Mouse (Mus musculus) liver, postnatal 0 days (tissue): Measurements from ENCODE around the gene Tmem107. TPM values are rescaled to one million over a fixed set of nuclear protein-coding genes. Genes with fewer than 3 reads are reported as not detected.
A peak's percentile ranks its signal among the peaks of the same experiment; 100 is the strongest.

Experiments used
- ATAC-seq: fragments of 200-750 bp; cut with Nextera tagmentation; 2 replicates; pipeline ENCODE4 v1.8.0; 2017; ENCODE audit warnings: mild to moderate bottlenecking, moderate library complexity
- DNase-seq: peaks from one replicate; pipeline ENCODE4 v3.0.0-alpha.2; 2016
- H3K27ac ChIP-seq: fragments of 300-500 bp; sonication (generic); 2 replicates; pipeline ENCODE4 v1.5.1; 2014; ENCODE audit warnings: antibody characterized with exemption, moderate library complexity, mild to moderate bottlenecking, low read depth
- H3K27me3 ChIP-seq: fragments of 300-500 bp; sonication (generic); 2 replicates; pipeline ENCODE4 v1.6.1; 2014; ENCODE audit warnings: low read length, control low read depth, mixed read lengths; ENCODE audit not compliant: insufficient read depth
- H3K36me3 ChIP-seq: fragments of 300-500 bp; sonication (generic); replicated peaks from 2 replicates; pipeline ENCODE4 v1.6.1; 2014; ENCODE audit warnings: mild to moderate bottlenecking, control low read depth, low read length, moderate library complexity, mixed read lengths; ENCODE audit not compliant: insufficient read depth
- H3K4me1 ChIP-seq: fragments of 300-500 bp; sonication (generic); 2 replicates; pipeline ENCODE4 v1.6.1; 2014; ENCODE audit warnings: antibody characterized with exemption, mild to moderate bottlenecking, control low read depth; ENCODE audit not compliant: insufficient read depth
- H3K4me2 ChIP-seq: fragments of 300-500 bp; sonication (generic); 2 replicates; pipeline ENCODE4 v1.6.1; 2014; ENCODE audit warnings: low read depth, mild to moderate bottlenecking, low read length, moderate library complexity, mixed read lengths
- H3K4me3 ChIP-seq: fragments of 300-500 bp; sonication (generic); 2 replicates; pipeline ENCODE4 v1.5.1; 2014; ENCODE audit warnings: low read depth, low read length
- H3K9ac ChIP-seq: fragments of 300-500 bp; sonication (generic); replicated peaks from 2 replicates; pipeline ENCODE4 v1.6.1; 2014; ENCODE audit warnings: mild to moderate bottlenecking, moderate library complexity
- H3K9me3 ChIP-seq: fragments of 300-500 bp; sonication (generic); 2 replicates; pipeline ENCODE4 v1.6.1; 2016; ENCODE audit warnings: mild to moderate bottlenecking, control low read depth, low read length, mixed read lengths
- CTCF ChIP-seq: sonication (generic); IDR thresholded peaks from 2 replicates; pipeline ENCODE4 v1.5.1; 2016; ENCODE audit warnings: antibody characterized with exemption, low read depth
- EP300 ChIP-seq: IDR thresholded peaks from 2 replicates; pipeline ENCODE4 v1.6.1; 2016; ENCODE audit warnings: antibody characterized with exemption, low read depth, mild to moderate bottlenecking
- WGBS: fragments of 180-500 bp; shearing (Covaris S2); extraction: QIAGEN DNeasy Blood & Tissue Kit; methylation state at CpG from one replicate; pipeline ENCODE4 v1.1.7; 2014; ENCODE audit not compliant: insufficient replicate concordance; 5-methylcytosine and 5-hydroxymethylcytosine counted together
- polyA plus RNA-seq: library from polyadenylated mRNA; unstranded; fragments of >200 nt; fragmentation: Nextera tagmentation; extraction: Ambion mirVana; gene quantifications from 2 replicates; pipeline ENCODE4 v1.2.1, GENCODE M21; 2015

Gene Tmem107
- polyA plus RNA-seq, 1 experiment from 2014 or later, result 13.0 TPM

DNA sequence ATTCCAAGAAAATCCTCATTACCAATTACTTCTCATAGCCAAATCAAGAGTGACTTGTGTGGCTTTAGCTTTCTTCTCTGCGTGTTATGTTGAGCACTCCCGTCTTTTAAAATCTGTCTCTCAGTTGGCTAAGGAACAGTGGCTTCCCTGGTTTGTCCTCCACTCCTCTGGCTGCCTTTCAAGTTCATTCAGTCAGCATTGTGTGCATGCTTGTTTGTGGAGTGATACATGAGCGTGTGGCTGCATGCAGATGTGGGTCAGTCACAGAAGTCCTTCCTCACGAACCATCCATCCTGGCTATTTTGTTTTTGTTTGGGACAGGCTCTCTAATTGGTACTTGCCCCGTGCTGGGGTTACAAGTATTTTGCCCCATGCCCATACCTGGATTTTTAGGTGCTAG, 6.0 kb downstream of the Tmem107 start:
- no peak overlapping the region for H3K4me3 ChIP-seq
- H3K9me3 ChIP-seq, result no peaks in the 10 kb centered on the region
- ATAC-seq (no peak), DNase-seq (no peak)
- no peaks in the 10 kb centered on the region for H3K36me3 ChIP-seq
- no peaks in the 10 kb centered on the region for H3K27me3 ChIP-seq
- TF ChIP-seq CTCF (no peak), EP300 (no peak)
- H3K27ac ChIP-seq, result no peak overlapping the region
- WGBS, result 70% methylated on average over 5 of the region's 5 CpGs
- peaks cover 26% of the 10 kb centered on the region for H3K4me1 ChIP-seq
- no peak overlapping the region for H3K4me2 ChIP-seq
- H3K9ac ChIP-seq, result no peak overlapping the region

DNA sequence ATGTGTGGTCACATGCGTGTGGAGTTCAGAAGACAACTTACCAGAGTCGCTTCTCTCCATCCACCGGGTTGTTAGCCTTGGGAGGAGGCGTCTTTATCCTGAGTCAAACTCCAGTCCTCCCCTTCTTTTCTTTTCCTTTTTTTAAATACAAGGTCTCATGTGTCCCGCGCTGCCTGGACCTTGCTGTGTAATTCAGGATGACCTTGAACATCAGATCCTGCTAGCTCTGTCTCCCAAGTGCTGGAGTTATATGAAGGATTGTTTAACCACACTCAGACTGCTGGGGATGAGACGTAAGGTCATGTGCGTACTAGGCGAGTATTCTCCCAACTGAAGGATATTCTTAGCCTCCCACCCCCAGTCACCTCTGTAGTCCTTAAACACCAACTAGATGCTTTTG, 6.7 kb downstream of the Tmem107 start:
- no peaks in the 10 kb centered on the region for H3K27me3 ChIP-seq
- DNase-seq, result no peak
- H3K4me1 ChIP-seq, result peaks cover 22% of the 10 kb centered on the region
- H3K9ac ChIP-seq, result no peak overlapping the region
- H3K27ac ChIP-seq, result no peak overlapping the region
- H3K9me3 ChIP-seq, result no peaks in the 10 kb centered on the region
- 82% methylated on average over 9 of the region's 9 CpGs for WGBS
- no peaks in the 10 kb centered on the region for H3K36me3 ChIP-seq
- no peak overlapping the region for H3K4me2 ChIP-seq
- no peak overlapping the region for H3K4me3 ChIP-seq
- no peak for ATAC-seq
- TF ChIP-seq EP300, result no peak
- TF ChIP-seq CTCF, result no peak

DNA sequence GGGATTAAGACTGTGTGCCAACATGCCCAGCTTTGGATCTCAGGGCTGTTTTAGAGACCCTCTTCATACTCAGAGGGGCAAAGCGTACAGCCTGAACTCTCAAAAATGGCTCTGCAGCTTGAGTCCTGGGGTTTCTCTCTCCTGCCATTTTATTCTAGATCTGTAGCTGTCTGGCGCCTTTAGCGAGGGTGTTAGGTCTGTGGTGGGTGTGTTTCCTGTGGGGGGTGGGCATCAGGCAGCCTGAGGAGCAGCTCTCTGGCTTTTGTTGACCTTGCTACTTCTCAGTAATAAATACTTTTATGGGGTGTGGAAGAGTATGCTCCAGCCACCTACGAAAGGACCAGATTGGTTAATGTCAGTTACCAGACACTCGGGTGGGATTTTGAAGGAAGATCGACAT, 7.4 kb downstream of the Tmem107 start:
- H3K4me1 ChIP-seq, result peaks cover 17% of the 10 kb centered on the region
- no peak overlapping the region for H3K4me2 ChIP-seq
- H3K36me3 ChIP-seq, result no peaks in the 10 kb centered on the region
- no peaks in the 10 kb centered on the region for H3K9me3 ChIP-seq
- WGBS, result 74% methylated on average over 6 of the region's 6 CpGs
- no peak for DNase-seq
- no peaks in the 10 kb centered on the region for H3K27me3 ChIP-seq
- TF ChIP-seq EP300, result no peak
- TF ChIP-seq CTCF, result no peak
- H3K4me3 ChIP-seq, result no peak overlapping the region
- H3K27ac ChIP-seq, result no peak overlapping the region
- no peak overlapping the region for H3K9ac ChIP-seq
- no peak for ATAC-seq

DNA sequence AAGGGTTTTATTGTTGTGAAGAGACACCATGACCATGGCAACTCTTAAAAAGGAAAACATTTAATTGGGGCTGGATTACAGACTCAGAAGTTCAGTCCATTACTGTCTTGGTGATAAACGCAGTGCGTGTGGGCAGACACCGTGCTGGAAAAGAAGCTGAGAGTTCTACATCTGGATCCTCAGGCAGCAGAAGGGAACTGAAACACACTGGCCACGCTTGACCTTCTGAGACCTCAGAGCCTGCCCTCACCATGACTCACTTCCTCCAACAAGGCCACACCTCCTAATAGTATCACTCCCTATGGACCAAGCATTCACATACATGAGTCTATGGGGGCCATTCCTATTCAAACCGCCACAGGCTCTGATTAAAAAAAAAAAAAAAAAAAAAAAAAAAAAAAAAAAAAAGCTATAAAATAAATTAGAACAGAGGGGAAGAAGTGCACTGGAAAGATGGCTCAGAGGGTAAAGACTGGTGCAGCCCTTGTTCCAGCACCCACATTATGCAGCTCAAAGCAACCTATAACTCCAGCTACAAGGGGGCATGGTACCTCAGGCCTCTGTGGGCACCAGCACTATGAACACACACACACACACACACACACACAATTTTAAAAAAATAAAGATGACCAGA, 8.3 kb downstream of the Tmem107 start:
- Histone ChIP-seq H3K4me1 (peaks cover 12% of the 10 kb centered on the region), H3K36me3 (no peaks in the 10 kb centered on the region), H3K9me3 (no peaks in the 10 kb centered on the region), H3K4me3 (no peak overlapping the region), H3K9ac (no peak overlapping the region), H3K27ac (no peak overlapping the region), H3K4me2 (no peak overlapping the region), H3K27me3 (no peaks in the 10 kb centered on the region)
- 59% methylated on average over 5 of the region's 5 CpGs for WGBS
- DNase-seq, result peak; percentile 48
- TF ChIP-seq EP300 (no peak), CTCF (no peak)
- ATAC-seq, result peak; percentile 43; the same call in 1 of the 2 replicates

DNA sequence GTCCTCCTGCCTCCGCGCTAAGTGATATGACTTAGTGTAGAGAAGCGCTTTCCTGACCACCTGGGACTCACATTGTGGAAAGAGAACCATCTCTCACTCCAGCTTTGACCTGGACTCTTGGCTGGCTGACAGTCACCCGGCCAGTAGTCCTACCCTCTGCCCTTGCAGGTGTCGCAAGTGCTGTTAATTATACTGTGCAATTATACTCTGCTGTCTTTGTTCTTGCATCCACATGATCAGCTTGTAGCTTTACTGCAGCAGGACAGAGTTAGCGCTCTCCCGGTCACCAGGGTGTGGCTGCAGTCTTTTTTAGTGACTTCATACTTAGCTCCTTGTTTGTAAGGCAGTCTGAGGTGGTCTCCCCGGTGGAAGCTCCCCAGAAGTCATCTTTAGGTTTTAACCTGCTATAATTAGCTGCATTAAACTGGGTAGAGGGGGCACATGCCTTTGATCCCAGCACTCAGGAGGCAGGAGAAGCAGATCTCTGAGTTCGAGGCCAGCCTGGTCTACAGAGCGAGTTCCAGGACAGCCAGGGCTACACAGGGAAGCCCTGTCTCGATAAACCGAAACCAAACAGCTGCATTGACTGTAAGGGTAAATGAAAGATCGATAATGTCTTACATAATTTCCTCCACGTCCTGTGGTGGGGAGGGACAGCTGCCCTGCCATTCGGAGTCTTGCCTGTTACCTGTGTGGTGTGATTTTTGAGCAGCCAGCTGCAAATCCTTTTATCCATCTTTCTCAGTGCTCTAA, 9.7 kb downstream of the Tmem107 start:
- TF ChIP-seq CTCF (no peak), EP300 (no peak)
- 66% methylated on average over 15 of the region's 15 CpGs for WGBS
- no peaks in the 10 kb centered on the region for H3K36me3 ChIP-seq
- H3K9me3 ChIP-seq, result no peaks in the 10 kb centered on the region
- no peak overlapping the region for H3K9ac ChIP-seq
- peak; percentile 25 for DNase-seq
- peak; percentile 80 for ATAC-seq
- H3K4me3 ChIP-seq, result no peak overlapping the region
- H3K27me3 ChIP-seq, result no peaks in the 10 kb centered on the region
- H3K27ac ChIP-seq, result 0 out of 2 replicates have a peak overlapping the region, but pooled peaks have one; percentile 34
- H3K4me2 ChIP-seq, result no peak overlapping the region
- peaks cover 6% of the 10 kb centered on the region; the same call in 1 of the 2 replicates for H3K4me1 ChIP-seq

DNA sequence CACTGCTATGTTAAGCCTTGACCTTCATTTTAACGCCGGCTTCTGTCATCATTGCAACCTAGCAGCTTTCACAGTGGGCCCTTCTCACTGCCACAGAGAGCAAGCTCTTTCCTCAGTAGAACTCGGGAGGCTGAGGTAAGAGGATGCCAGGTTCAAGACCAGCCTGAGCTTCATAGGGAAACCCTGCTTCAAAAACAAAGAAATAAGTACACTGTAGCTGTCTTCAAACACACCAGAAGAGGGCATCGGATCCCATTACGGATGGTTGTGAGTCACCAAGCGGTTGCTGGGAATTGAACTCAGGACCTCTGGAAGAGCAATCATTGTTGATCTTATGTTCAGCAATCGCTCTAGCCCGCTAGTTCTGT, 10.2 kb downstream of the Tmem107 start:
- ATAC-seq, result no peak
- no peaks in the 10 kb centered on the region for H3K36me3 ChIP-seq
- no peak for TF ChIP-seq CTCF
- TF ChIP-seq EP300, result no peak
- H3K9ac ChIP-seq, result no peak overlapping the region
- H3K9me3 ChIP-seq, result no peaks in the 10 kb centered on the region
- H3K4me3 ChIP-seq, result no peak overlapping the region
- H3K27me3 ChIP-seq, result no peaks in the 10 kb centered on the region
- 76% methylated on average over 8 of the region's 8 CpGs for WGBS
- DNase-seq, result no peak
- no peak overlapping the region for H3K4me2 ChIP-seq
- H3K4me1 ChIP-seq, result peaks cover 6% of the 10 kb centered on the region; the same call in 1 of the 2 replicates
- no peak overlapping the region for H3K27ac ChIP-seq
